Mouse (Mus musculus) MN1 (cell line): ENCODE data around the gene Kcng4.
A peak's percentile ranks its signal among the peaks of the same experiment; 100 is the strongest.

Experiments
- DNase-seq: peaks from one replicate; pipeline ENCODE4 v3.0.0-alpha.2; 2016; ENCODE audit warnings: low spot score

Gene Kcng4

GRCm38 (mm10) chr8:119635378-119635777 is at the start of gene Kcng4:
Kcng4 (minus strand) TSS chr8:119635680.
- peak; percentile 72 for DNase-seq

- no peak for DNase-seq
Observed at GRCm38 (mm10) chr8:119679184-119679583, 43.7 kb upstream of the Kcng4 start.

- DNase-seq: no peak
Observed at GRCm38 (mm10) chr8:119678138-119678843, 42.8 kb upstream of the Kcng4 start.

GRCm38 (mm10) chr8:119676389-119676788 is 40.9 kb upstream of the Kcng4 start:
- peak; percentile 97 for DNase-seq

DNA sequence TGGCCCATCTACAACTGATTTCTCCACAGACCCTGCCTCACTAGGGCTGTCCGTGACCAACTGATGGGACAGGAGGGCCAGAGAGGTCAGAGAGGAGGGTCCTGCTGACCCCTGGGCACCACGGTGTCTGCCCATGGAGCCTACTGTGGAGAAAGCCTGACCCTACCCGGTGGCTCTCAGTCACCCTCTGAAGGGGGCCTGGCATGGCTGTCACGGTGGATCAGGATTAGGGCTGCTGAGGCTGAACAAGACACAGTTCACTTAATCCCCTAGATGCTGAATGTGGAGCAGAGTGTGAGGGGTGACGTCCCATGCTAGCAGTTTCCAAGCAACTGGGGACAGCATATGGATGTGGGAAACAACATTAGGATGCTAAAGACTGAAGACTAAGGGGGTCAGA is 40.0 kb upstream of the Kcng4 start:
- DNase-seq: no peak

- DNase-seq: no peak
Observed at GRCm38 (mm10) chr8:119673976-119674555, 38.6 kb upstream of the Kcng4 start.

- peak; percentile 55 for DNase-seq
Observed at GRCm38 (mm10) chr8:119670419-119671091, 35.1 kb upstream of the Kcng4 start.

DNA sequence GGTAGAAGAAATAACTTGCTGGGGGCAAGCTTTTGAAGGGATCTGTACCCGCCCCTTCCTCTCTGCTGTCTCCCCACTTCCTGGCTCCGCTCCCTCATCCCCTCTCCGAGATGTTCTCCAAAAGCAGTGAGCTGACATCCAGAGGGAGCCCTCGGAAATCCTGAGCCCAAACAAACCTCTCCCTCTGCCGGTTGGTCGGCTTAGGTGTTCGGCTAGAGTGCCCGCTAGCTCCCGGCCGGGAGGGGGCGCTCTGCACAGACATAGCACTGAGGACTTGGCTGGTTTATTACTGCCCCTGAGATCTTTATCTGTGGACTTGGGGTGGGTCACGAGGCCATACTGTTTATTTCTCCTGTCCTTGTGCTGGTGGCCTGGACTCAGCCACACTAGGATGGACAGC is 33.8 kb upstream of the Kcng4 start:
- no peak for DNase-seq

DNA sequence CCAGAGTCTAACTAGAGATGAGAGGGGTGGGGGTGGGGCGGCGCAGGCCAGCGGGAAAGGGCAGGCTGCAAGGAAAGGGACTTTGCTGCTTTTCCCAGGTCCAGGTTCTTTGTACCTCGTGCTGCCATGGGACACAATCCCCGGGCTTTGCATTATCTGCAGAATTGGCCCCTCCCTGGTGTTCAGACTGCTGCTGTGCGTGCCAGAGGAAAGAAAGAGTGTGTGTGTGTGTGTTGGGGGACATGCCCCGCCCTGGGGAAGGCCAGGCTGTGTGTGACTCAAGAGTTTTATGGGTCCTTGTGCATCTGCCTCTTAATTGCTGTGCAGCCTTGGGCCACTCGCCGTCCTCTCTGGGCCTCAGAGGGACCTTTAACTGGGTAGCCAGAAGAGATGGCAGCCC is 33.0 kb upstream of the Kcng4 start:
- no peak for DNase-seq

DNA sequence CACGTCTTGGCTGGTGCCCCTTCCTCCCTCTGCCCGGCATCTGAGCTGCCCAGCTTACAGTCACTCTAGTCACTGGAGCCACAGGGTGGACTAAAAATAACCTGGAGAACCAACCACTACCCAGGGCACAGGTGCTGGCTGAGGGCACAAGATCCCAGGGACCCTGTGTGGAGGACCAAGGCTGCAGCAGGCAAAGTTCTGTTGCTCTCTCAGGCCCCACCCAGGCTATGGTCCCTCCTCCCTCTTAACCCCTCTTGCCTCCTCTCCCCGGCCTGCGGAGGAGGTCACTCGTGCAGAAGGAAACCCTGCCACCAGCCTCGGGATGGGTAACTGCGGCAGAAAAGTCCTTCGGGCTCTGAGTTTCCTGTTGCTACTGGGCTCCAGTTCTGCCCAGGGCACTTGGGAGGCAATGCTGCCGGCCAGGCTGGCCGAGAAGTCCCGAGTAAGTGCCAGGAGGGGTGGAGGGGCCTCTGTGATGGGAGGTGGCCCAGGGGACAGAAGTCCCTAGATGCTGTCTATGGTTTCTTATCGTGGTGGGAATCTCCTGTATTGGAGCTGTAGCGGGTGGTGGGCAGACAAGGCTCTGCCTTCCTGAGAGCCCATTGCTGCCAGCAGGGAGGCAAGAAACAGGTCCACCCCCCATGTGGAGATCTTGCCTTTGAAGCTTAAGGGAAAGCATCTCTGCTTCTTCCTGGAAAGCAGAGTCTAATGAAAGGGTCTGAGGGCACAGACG is 30.9 kb upstream of the Kcng4 start, which contains the start of gene Wfdc1:
Gene Wfdc1 (plus strand): TSS at position 147 of the 733 bp plus-strand sequence.
- DNase-seq: peak; percentile 67

- peak; percentile 47 for DNase-seq
Observed at GRCm38 (mm10) chr8:119665270-119665669, 29.8 kb upstream of the Kcng4 start.

DNA sequence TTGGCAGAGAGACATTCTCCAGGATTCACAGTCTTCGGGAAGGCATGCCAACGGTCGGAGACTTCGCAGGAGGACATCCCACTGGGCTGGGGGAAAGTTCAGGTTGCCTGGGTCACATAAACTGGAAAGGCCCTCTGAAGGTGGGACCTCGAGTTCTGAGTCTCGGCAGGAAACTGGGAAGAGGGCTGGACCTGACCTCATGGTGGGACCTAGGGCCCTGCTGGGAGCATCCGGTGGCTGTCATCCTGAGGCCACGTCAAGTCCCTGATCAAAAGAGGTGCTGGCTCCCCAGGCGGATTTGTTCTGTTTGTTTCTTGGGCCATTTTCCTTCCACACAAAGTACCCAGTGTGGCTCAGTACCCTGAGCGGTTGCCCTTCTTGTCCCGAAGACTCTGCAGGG is 28.0 kb upstream of the Kcng4 start:
- no peak for DNase-seq

- no peak for DNase-seq
Observed at GRCm38 (mm10) chr8:119661892-119662291, 26.4 kb upstream of the Kcng4 start.

GRCm38 (mm10) chr8:119661081-119661480 is 25.6 kb upstream of the Kcng4 start:
- DNase-seq: peak; percentile 91

DNA sequence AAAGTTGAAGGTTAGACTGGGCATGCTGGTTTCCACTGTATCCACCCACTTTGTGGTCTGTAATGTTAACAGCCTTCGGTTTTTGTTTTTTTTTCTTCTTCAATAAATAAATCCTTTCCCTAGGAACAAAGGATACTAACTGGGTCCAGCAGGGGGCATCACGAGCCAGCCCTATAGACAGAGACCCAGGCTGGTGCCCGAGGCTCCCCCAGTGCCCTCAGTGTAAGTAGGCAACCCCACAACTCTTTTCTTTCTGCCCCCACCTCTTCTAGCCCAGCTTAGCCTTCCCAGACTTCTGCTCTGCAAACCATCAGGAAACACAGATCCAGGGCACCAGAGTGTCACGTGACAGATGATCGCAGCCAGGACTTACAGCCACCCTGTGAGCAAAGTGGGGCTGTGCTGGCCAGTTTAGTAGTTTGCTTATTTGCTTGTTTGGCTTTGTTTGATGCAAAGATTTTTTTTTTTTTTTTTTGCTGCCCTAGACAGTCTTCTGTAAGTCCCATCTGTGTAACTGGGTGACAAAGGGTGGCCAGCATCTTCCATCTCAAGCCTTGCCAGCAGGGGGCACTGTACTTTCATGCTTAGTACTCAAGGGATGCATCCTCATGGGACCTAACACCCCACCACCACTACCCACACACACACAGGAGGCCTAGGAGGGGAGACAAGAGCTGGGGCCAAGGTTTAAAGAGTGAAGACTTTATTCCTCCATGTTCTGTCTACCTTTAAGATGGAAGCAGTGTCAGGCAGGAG is 21.4 kb upstream of the Kcng4 start:
- DNase-seq: peak; percentile 58

- DNase-seq: no peak
Observed at GRCm38 (mm10) chr8:119651324-119651723, 15.8 kb upstream of the Kcng4 start.

DNA sequence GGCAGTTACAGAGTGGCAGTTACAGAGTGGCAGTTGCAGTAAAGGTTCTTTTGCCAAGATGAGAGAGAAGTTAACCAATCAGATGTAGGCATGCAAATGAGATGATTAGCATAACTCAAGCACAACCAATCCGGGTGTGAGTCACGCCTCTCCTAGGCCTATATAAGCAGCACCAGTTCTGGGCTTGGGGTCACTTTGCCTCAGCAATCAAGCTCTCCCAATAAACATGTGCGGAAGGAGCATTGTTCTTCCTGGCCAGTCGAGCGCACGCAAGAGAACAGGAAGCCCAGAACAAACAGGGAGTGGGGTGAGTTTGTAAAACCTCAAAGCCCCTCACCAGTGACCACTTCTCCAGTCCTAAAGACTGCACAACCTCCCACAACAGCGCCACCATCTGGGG is 11.4 kb upstream of the Kcng4 start:
- no peak for DNase-seq

- DNase-seq: no peak
Observed at GRCm38 (mm10) chr8:119646197-119646596, 10.7 kb upstream of the Kcng4 start.

GRCm38 (mm10) chr8:119644981-119645597 is 9.6 kb upstream of the Kcng4 start:
- DNase-seq: peak; percentile 63

DNA sequence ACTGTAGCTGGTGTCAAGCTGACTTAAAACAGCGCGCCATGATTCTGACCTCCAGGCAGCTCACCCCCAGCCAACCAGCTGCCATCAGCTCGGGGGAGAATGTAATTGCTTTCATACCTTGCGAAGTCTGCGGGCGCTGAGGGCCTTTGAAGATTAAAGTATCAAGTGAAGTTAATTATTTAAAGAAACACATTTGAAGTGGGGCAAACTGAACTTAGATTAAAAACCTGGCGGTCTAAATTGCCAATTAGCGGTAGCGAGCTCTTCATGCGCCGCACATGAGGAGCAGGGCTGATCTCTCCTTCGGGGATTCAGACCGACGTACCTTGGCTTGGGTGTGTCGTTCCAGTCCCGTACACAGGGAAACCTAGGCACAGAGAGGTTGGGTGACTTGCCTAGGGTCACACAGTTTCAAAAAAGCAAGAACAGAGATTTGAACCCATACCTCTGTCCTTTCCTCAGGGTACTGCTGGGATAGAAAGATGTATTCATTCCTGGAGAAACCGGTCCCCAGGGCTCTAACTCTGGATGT is 9.0 kb upstream of the Kcng4 start:
- no peak for DNase-seq

GRCm38 (mm10) chr8:119642960-119643359 is 7.5 kb upstream of the Kcng4 start:
- no peak for DNase-seq
